Mouse (Mus musculus): Measurements from ENCODE around the gene Rgs7.

Rgs7 gene

DNA sequence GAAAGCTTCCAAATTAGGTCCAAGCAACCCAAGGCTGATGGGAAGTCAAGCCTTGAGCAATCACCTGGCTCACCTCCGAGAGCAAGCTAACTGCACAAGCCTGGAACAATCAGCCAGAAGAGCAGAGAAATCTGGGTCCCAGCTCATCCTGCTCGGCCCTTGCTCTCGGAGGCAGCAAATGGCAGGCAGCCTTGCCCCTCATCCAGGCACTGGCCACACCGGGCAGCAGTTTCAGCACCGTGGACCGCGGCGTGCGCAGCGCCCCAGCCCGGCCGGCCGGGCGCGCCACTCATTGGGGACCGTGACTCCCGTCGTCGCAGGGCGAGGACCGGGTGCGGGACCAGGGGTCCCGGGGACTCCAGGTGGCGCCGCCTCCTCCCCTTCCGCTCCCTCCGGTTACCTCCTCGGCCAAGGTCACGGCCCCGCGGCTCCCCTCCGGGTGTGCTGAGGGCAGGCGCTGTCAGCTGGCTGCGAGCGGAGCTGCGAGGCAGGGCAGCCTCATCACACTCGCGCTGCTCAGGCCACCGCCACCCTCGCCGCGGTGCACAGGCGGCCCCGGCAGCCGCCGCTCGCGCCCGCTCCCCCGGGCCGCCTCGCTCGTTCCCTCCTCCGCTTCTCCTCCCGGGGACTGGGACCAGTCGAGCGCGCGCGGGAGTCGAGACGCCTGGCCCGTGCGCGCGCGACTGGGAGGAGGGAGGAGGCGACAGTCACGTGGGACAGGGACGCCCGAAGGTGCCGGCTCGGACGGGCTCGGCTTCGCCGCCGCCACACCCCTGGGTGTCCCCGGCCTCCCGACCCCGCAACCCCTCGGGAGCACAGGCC lies at the start of gene Rgs7:
Gene Rgs7, minus strand, starts transcription at position 640 of the 822 bp plus-strand sequence.
- no peak for DNase-seq (ENCODE audit: low read depth)

GRCm38 (mm10) chr1:175540700-175541099 lies 48.4 kb upstream of the Rgs7 start:
- DNase-seq (ENCODE audit: low read depth): no peak

GRCm38 (mm10) chr1:175537321-175537720 lies 45.0 kb upstream of the Rgs7 start:
- no peak for DNase-seq (ENCODE audit: low read depth)

DNA sequence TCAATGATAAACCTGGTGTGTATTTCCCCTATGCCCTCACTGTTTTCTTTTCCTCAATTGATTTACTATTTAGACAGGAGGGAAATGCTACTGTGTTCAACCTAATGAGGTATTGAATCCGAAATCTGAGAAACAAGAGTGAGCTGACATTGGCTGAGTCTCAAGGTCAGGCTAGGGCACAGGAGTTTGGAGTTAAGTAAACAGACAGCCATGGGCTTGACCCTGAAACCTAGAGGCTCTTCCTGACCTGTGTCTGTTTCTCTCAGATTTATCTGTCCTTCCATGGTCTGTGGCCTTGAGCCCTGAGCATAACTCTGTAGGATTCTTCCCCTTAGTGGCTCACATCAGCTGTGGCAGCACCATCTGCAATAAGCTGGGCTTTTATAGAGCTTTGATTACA lies 37.6 kb upstream of the Rgs7 start:
- DNase-seq (ENCODE audit: low read depth): no peak

DNA sequence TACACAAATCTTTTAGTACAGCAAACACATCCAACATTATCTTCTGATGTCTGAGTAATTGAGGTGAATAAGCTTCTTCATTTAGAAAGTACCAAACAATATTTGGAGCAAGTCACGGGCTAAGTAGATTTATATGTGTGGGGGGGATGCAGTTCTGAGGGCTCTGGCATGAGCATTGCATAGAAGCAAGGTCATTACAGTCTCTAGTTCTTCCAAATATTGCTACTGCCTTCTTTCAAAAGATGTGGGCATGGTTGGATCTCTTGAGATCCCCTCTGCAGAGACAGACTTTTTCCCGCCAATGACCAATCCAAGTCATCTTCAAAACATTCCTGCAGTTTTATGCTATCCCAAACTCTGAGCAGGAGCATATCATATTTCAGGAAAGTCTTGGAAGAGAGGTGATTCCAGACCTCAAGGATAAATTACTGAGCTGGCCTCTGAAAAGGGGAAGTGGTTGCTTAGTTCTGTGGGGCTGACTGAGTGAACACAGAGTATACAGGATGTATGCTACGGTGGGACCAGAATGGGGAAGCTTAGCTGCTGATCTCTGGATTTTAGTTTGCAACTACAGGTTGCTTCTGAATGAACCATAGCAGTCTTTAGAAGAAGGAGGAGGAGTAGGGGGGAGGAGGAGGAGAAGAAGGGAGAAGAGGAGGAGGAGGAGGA lies 32.5 kb upstream of the Rgs7 start:
- no peak for DNase-seq (ENCODE audit: low read depth)

- no peak for DNase-seq (ENCODE audit: low read depth)
These were observed 31.3 kb upstream of the Rgs7 start for GRCm38 (mm10) chr1:175523572-175523971.

GRCm38 (mm10) chr1:175514543-175514942 lies 22.2 kb upstream of the Rgs7 start:
- DNase-seq (ENCODE audit: low read depth): no peak

DNA sequence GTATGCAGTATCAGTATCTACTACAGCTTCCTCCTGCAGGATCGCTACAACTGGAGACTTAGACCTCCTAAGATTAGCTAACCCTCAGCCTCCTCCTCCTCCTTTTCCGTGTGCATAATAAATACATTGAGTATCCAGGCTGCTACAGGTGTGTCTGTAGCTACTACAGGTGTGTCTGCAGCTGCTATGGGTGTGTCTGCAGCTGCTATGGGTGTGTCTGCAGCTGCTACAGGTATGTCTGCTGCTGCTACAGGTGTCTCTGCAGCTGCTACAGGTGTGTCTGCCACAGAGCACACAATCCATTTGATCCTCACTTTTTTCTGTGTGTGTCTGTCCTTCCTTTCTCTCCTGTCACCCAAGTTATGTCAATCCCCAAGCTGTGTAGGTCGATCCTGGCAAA lies 19.9 kb upstream of the Rgs7 start:
- no peak for DNase-seq (ENCODE audit: low read depth)

DNA sequence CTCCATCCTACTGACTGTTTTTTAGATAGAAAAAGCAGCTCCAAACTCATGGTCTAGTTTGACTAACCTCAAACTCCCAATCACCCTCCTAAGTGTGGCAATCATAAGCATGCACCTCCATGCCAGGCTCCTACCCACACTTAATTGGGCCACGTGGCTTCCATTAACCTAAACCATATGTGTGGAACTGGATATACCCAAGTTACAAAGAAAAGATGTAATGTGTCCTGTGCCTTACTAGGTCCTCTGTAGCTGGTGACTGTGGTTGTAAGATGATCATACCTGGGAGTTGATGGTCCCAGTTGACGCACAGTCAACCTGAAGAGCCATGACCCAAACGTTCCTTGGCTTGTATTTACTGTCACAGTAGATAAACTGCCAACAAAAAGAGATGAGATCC lies 17.7 kb upstream of the Rgs7 start:
- DNase-seq (ENCODE audit: low read depth): no peak

GRCm38 (mm10) chr1:175492683-175493043 lies 363 bp upstream of the Rgs7 start:
- no peak for DNase-seq (ENCODE audit: low read depth)

DNA sequence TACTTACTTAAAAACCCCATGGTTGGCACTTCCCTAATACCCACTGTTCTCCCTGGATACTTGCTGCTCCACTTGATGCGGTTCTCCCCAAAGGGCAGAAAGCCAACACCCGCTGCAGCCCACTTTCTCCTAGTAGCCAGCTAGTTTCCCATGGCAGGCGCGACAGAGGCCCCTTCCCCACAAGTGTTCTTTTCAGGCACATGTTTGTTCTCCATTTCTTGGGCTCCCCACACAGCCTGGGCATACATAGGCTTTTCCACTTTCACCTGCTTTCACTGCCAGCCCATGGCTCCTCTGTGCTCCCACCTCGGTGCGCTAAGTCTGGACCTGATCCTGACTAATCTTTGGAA lies 814 bp downstream of the Rgs7 start:
- no peak for DNase-seq (ENCODE audit: low read depth)

DNA sequence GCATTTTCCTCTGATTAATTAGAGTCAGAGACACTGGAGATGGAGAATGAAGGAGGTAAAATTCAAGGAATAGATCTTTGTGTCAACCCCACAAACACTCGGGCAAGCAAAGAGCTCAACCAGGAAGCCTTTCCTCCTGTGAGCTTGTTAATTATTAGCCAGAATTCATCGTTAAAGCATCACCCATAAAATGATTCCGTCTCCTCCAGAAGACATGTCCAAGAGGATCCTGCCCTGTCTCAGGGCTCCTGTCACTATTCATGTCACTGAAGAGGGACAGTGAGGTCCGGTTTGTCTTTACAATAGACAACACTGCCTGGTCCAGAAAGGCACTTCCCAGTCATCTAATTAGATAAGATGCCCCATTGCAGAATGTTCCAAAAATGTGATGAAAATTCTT lies 7.2 kb downstream of the Rgs7 start:
- no peak for DNase-seq (ENCODE audit: low read depth)

DNA sequence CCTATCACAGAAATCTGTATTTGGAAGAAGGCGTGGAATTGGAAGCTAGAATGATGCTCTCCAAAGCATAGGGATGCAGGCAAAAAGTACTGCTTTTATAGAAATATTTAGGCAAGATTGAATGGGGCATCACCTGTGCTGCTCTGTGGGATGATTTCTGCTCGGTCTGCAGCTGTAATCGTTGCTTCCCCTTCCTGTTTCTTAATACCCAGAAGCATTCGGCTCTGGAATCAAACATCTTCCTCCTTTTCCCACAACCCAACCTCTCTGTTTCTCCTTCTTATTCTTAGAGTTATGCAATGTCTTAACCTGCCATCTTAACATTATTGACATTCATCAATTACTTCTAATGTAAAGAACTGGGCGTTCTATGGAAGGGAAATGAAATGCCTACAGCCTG lies 19.2 kb downstream of the Rgs7 start:
- DNase-seq (ENCODE audit: low read depth): no peak

- no peak for DNase-seq (ENCODE audit: low read depth)
These were observed 23.1 kb downstream of the Rgs7 start for GRCm38 (mm10) chr1:175469087-175469788.

GRCm38 (mm10) chr1:175464566-175464965 lies 27.7 kb downstream of the Rgs7 start:
- DNase-seq (ENCODE audit: low read depth): no peak

- DNase-seq (ENCODE audit: low read depth): no peak
These were observed 29.9 kb downstream of the Rgs7 start for GRCm38 (mm10) chr1:175462351-175462750.

DNA sequence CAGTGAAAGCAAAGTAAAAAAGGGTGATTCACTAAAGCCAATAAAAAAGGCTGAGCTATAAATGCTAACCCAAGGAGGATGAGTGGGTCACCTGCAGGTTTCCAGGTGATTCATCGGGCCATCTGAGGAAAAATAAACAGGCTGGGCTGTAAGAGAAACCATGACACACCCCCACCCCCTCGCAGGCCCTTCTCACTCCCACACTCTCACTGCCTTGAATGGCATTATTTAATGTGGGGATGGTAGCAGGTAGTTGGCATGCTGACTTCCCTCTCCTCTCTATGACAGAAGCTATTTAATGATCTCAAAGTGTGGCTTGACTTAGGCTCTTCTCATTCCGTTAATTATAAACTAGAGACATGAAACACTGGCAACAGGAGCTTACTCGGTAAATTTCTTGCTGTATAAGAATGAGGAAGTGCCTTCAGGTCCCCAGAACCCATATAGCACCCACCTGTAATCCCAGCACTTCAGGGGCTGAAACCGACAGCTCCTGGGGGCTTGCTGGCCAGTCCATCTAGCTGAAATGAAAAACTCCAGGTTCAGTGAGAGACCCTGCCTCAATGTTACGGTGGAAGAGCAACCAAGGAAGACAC lies 38.2 kb downstream of the Rgs7 start:
- no peak for DNase-seq (ENCODE audit: low read depth)

DNA sequence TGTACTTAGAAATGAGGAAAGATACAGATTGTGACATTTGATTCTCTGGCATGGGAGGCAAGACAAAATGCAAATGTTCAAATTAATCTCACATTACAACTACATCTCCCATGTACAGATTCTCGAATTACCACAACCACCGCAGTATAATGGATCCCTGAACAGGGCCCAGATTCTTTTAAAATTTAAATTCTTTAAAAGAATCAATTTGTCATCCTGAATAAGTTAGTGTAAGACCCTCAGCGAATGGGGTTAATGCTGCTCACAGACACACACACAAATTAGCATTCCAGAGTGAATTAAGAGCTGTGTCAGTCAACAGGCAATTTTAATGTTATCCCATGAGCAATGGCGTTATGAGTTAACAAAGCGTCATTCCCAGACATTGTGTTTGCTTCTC lies 44.3 kb downstream of the Rgs7 start:
- DNase-seq (ENCODE audit: low read depth): no peak

- no peak for DNase-seq (ENCODE audit: low read depth)
These were observed 49.4 kb downstream of the Rgs7 start for GRCm38 (mm10) chr1:175442939-175443338.

- no peak for DNase-seq (ENCODE audit: low read depth)
These were observed 50.3 kb downstream of the Rgs7 start for GRCm38 (mm10) chr1:175442025-175442424.

DNA sequence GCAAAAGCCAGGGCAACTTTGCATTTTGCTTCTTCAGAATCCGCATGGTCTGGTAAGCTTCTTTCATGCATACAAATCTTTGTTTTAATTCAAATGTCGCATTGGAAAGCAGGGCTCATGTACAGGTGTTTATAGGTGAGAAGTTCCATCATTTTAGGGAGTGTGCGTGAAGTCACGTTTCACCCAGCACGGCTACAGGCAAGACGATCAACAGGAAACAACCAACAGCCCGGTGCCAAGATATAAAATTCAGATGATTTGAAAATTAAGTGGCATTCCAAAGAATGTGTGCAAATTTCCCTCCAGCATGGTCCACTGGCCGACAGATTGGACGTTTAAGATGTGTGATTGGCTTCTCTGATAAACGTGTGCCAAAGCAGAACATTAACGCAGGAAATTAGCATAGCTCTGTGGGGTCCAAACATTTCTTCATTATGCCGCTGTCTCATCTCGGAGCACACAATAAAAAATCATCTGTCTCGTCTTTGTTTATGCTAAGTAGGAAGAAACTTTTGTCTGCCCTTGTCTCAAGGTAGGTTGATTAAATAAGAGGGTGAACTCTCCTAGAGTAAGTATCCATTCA lies 58.6 kb downstream of the Rgs7 start:
- DNase-seq (ENCODE audit: low read depth): no peak

- DNase-seq (ENCODE audit: low read depth): no peak
These were observed 59.2 kb downstream of the Rgs7 start for GRCm38 (mm10) chr1:175433128-175433527.
